Mouse (Mus musculus) urinary bladder, adult 18-20 months (tissue): ENCODE data around the gene Pak7.

Experiments
- DNase-seq, 2 experiments: peaks; one replicate each; pipeline ENCODE4 v3.0.0; 2022; ENCODE audit warnings: low spot score in 2 of 2, mixed read lengths in 2 of 2

Pak7 gene

DNA sequence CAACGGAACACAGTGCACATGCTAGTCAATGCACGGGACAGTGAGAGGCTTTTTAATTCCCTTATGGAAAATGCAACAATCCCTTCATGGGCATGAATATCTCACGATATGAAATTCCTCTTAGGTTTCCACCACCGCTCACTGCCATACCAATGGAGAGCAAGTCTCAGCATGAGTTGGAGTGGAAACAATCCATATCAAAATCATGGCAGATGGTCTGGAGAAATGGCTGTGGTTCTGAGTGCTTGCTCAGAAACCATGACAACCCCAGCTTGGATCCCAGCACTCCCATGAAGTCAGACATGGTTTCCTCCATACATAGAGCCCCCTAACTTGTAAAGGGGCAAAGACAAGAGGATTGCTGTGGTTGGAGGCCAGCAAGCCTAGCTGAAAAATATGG is 339.3 kb downstream of the Pak7 start:
- no peak for DNase-seq
